Mouse (Mus musculus): ENCODE results near the gene Themis3.
"Not testable (repeated sequence)": the region's sequence is repeated elsewhere in the genome, so short reads cannot be mapped to it uniquely, and the experiment has no call there.

Gene Themis3

GRCm38 (mm10) chr17:66558404-66559317 lies 35.8 kb downstream of the Themis3 start:
- DNase-seq: no peak

- DNase-seq: no peak
Measured at GRCm38 (mm10) chr17:66552690-66553089, 41.7 kb downstream of the Themis3 start.

GRCm38 (mm10) chr17:66550486-66550885 lies 43.9 kb downstream of the Themis3 start:
- no peak for DNase-seq

- DNase-seq: no peak
Measured at GRCm38 (mm10) chr17:66532285-66532684, 62.1 kb downstream of the Themis3 start.

- no peak for DNase-seq
Measured at GRCm38 (mm10) chr17:66523396-66523795, 71.0 kb downstream of the Themis3 start.

- DNase-seq: not testable (repeated sequence)
Measured at GRCm38 (mm10) chr17:66522631-66523030, 71.8 kb downstream of the Themis3 start.

GRCm38 (mm10) chr17:66519554-66520553 lies 74.6 kb downstream of the Themis3 start, which contains the start of gene Rab12:
Rab12 (minus strand) TSS chr17:66519729.
- DNase-seq: peak; percentile 86

- peak; percentile 33 for DNase-seq
Measured at GRCm38 (mm10) chr17:66518877-66519553, 75.4 kb downstream of the Themis3 start.

GRCm38 (mm10) chr17:66516953-66517352 lies 77.5 kb downstream of the Themis3 start:
- no peak for DNase-seq

GRCm38 (mm10) chr17:66514288-66514995 lies 80.0 kb downstream of the Themis3 start:
- no peak for DNase-seq

GRCm38 (mm10) chr17:66512202-66512956 lies 82.0 kb downstream of the Themis3 start:
- DNase-seq: no peak

- DNase-seq: no peak
Measured at GRCm38 (mm10) chr17:66510221-66510683, 84.2 kb downstream of the Themis3 start.

GRCm38 (mm10) chr17:66507049-66507954 lies 87.1 kb downstream of the Themis3 start:
- no peak for DNase-seq

- DNase-seq: no peak
Measured at GRCm38 (mm10) chr17:66504964-66505363, 89.5 kb downstream of the Themis3 start.
